Mouse (Mus musculus) liver, postnatal 0 days (tissue): ENCODE results near the gene Gfer. TPM values are rescaled to one million over a fixed set of nuclear protein-coding genes. Genes with fewer than 3 reads are reported as not detected.

Experiments used
- ATAC-seq: fragments of 200-750 bp; cut with Nextera tagmentation; 2 replicates; pipeline ENCODE4 v1.8.0; 2017; ENCODE audit warnings: mild to moderate bottlenecking, moderate library complexity
- DNase-seq: peaks from one replicate; pipeline ENCODE4 v3.0.0-alpha.2; 2016
- H3K27ac ChIP-seq: fragments of 300-500 bp; sonication (generic); 2 replicates; pipeline ENCODE4 v1.5.1; 2014; ENCODE audit warnings: antibody characterized with exemption, moderate library complexity, mild to moderate bottlenecking, low read depth
- H3K27me3 ChIP-seq: fragments of 300-500 bp; sonication (generic); 2 replicates; pipeline ENCODE4 v1.6.1; 2014; ENCODE audit warnings: low read length, control low read depth, mixed read lengths; ENCODE audit not compliant: insufficient read depth
- H3K36me3 ChIP-seq: fragments of 300-500 bp; sonication (generic); replicated peaks from 2 replicates; pipeline ENCODE4 v1.6.1; 2014; ENCODE audit warnings: mild to moderate bottlenecking, control low read depth, low read length, moderate library complexity, mixed read lengths; ENCODE audit not compliant: insufficient read depth
- H3K4me1 ChIP-seq: fragments of 300-500 bp; sonication (generic); 2 replicates; pipeline ENCODE4 v1.6.1; 2014; ENCODE audit warnings: antibody characterized with exemption, mild to moderate bottlenecking, control low read depth; ENCODE audit not compliant: insufficient read depth
- H3K4me2 ChIP-seq: fragments of 300-500 bp; sonication (generic); 2 replicates; pipeline ENCODE4 v1.6.1; 2014; ENCODE audit warnings: low read depth, mild to moderate bottlenecking, low read length, moderate library complexity, mixed read lengths
- H3K4me3 ChIP-seq: fragments of 300-500 bp; sonication (generic); 2 replicates; pipeline ENCODE4 v1.5.1; 2014; ENCODE audit warnings: low read depth, low read length
- H3K9ac ChIP-seq: fragments of 300-500 bp; sonication (generic); replicated peaks from 2 replicates; pipeline ENCODE4 v1.6.1; 2014; ENCODE audit warnings: mild to moderate bottlenecking, moderate library complexity
- H3K9me3 ChIP-seq: fragments of 300-500 bp; sonication (generic); 2 replicates; pipeline ENCODE4 v1.6.1; 2016; ENCODE audit warnings: mild to moderate bottlenecking, control low read depth, low read length, mixed read lengths
- CTCF ChIP-seq: sonication (generic); IDR thresholded peaks from 2 replicates; pipeline ENCODE4 v1.5.1; 2016; ENCODE audit warnings: antibody characterized with exemption, low read depth
- EP300 ChIP-seq: IDR thresholded peaks from 2 replicates; pipeline ENCODE4 v1.6.1; 2016; ENCODE audit warnings: antibody characterized with exemption, low read depth, mild to moderate bottlenecking
- WGBS: fragments of 180-500 bp; shearing (Covaris S2); extraction: QIAGEN DNeasy Blood & Tissue Kit; methylation state at CpG from one replicate; pipeline ENCODE4 v1.1.7; 2014; ENCODE audit not compliant: insufficient replicate concordance; 5-methylcytosine and 5-hydroxymethylcytosine counted together
- polyA plus RNA-seq: library from polyadenylated mRNA; unstranded; fragments of >200 nt; fragmentation: Nextera tagmentation; extraction: Ambion mirVana; gene quantifications from 2 replicates; pipeline ENCODE4 v1.2.1, GENCODE M21; 2015

Gfer gene
- polyA plus RNA-seq, 1 experiment from 2014 or later = 46.5 TPM

GRCm38 (mm10) chr17:24707801-24708425 lies 12.0 kb upstream of the Gfer start:
- WGBS = 1% methylated on average over 24 of the region's 24 CpGs
- Histone ChIP-seq H3K4me3 (peak overlapping the region; percentile 86), H3K9me3 (no peaks in the 10 kb centered on the region), H3K4me1 (peaks cover 14% of the 10 kb centered on the region), H3K36me3 (peaks cover 15% of the 10 kb centered on the region; the same call in 1 of the 2 replicates), H3K27ac (peak overlapping the region; percentile 93), H3K9ac (peak overlapping the region; percentile 82), H3K4me2 (peak overlapping the region; percentile 93), H3K27me3 (no peaks in the 10 kb centered on the region)
- DNase-seq (peak; percentile 63), ATAC-seq (peak; percentile 44)
- TF ChIP-seq EP300 (0 out of 2 replicates have a peak, but pooled peaks have one; percentile 5), CTCF (no peak)

DNA sequence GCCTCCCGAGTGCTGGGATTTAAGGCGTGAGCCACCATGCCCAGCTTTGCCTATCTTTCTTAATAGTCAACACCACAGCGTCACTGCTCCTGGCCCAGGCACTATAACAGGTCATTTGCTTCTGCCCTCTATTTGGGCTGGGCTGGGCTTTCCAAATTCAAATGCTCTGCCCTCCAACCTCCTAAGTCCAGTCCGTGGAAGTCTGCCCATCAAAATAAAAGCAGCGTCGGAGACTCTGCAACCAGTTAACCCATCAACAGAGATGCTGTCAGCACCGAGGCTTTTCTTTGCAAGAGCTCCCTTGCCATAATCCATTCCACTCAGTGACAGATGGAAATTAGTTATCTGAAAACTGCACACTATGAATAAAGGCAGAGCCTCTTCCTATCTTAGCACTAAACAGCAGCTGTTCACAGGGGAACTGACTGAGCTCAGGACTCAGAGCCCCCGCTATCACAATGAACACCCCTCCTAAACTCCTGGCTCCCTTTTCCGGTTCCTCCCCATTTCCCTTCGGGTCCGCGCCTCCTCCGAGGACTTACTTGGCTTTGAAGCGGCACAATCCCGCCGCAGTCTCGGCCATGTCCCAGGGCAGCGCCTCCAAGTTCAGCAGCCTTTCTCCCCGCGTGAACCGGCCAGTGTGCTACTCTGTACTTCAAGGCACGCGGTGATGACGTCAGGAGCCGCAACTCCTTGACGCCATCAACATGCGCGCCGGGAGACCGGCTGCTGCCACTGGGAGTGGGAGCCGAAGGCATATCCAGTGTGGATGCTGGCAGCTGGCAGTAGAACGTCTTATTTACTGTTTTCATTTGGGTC lies 11.2 kb upstream of the Gfer start, which contains the start of gene Tbl3:
Tbl3 (minus strand) TSS at position 679 of the 819 bp plus-strand sequence.
- H3K9ac ChIP-seq = peak within 1 kb of the TSS; percentile 82
- H3K9me3 ChIP-seq = no peaks in the 10 kb centered on the region
- H3K4me2 ChIP-seq = peak within 1 kb of the TSS; percentile 93
- peak within 1 kb of the TSS; percentile 86 for H3K4me3 ChIP-seq
- peak within 1 kb of the TSS; percentile 93 for H3K27ac ChIP-seq
- TF ChIP-seq CTCF (no peak), EP300 (peak; percentile 48; the same call in 1 of the 2 replicates)
- WGBS = 1% methylated on average over 32 of the region's 32 CpGs
- peaks cover 14% of the 10 kb centered on the region for H3K4me1 ChIP-seq
- DNase-seq (peak; percentile 95), ATAC-seq (peak; percentile 92)
- no peaks in the 10 kb centered on the region for H3K27me3 ChIP-seq
- peaks cover 16% of the 10 kb centered on the region; the same call in 1 of the 2 replicates for H3K36me3 ChIP-seq

GRCm38 (mm10) chr17:24705821-24706220 lies 9.9 kb upstream of the Gfer start:
- no peak overlapping the region for H3K9ac ChIP-seq
- no peak overlapping the region for H3K4me3 ChIP-seq
- peaks cover 28% of the 10 kb centered on the region for H3K36me3 ChIP-seq
- DNase-seq (no peak), ATAC-seq (no peak)
- H3K4me2 ChIP-seq = no peak overlapping the region
- TF ChIP-seq EP300 (no peak), CTCF (no peak)
- no peaks in the 10 kb centered on the region for H3K9me3 ChIP-seq
- H3K27me3 ChIP-seq = no peaks in the 10 kb centered on the region
- H3K27ac ChIP-seq = no peak overlapping the region
- WGBS = 93% methylated on average over 3 of the region's 3 CpGs
- H3K4me1 ChIP-seq = peaks cover 14% of the 10 kb centered on the region

DNA sequence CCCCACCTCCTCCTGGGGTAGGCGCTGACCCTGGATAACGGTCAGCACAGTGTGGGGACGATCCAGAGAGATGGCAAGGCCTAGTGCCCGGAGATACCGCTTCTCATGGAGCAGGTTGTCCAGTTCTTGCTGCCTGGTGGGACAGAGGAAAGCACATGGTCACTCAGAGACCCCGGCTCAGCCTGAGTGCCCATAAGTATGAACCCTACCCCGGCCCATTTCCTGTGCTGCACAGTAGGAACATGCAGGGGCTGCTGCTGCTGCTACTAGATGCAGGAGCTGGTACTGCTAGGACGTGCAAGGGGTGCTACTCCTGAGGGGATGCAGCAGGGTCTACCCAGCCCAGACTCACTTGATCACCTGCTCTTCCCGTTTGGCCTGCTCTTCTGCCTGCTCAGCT lies 5.3 kb upstream of the Gfer start:
- Histone ChIP-seq H3K4me2 (no peak overlapping the region), H3K4me1 (peaks cover 13% of the 10 kb centered on the region), H3K27me3 (no peaks in the 10 kb centered on the region), H3K9me3 (no peaks in the 10 kb centered on the region), H3K27ac (no peak overlapping the region), H3K36me3 (peaks cover 39% of the 10 kb centered on the region), H3K4me3 (no peak overlapping the region), H3K9ac (no peak overlapping the region)
- WGBS = 86% methylated on average over 9 of the region's 9 CpGs
- TF ChIP-seq EP300 = no peak
- no peak for TF ChIP-seq CTCF
- DNase-seq = no peak
- ATAC-seq = no peak

DNA sequence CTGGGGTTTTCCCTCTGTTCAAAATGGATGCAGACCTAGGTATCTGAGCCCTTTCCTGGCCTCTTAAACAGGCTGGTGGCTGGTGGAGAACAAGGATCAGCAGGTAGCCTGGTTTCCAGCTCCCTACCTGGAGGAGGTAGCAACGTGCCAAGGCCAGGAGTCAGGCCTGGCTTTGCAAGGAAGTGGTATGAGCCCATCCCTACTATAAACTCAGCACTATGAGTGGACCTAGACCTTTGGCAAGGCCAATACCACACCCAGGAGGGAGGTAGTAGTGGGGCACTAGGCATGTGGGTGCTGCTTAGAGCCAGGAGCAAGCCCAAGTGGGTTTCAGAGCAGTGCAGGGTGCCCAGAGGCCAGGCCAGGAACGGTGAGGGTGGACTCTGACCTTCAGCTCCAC lies 3.5 kb upstream of the Gfer start:
- H3K27ac ChIP-seq = no peak overlapping the region

DNA sequence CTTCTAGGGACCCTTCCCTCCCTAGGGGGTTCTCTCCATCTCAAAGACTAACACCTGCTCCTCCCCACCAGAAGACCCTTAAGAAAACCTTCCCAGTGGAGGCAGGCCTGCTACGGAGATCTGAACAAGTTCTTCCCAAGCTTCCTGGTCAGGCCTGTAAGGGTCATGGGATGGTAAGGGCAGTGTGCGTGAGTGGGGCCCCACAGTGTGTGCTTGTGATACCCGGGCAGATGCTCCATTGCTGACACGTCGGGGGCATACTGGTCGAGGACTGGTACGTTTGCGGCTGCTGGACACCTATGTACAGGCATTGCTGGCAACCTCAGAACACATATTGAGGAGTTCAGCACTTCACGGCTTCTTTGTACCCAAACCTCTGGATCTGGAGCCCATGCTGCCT lies 2.8 kb upstream of the Gfer start:
- H3K9me3 ChIP-seq = no peaks in the 10 kb centered on the region
- no peak overlapping the region for H3K9ac ChIP-seq
- DNase-seq (no peak), ATAC-seq (no peak)
- TF ChIP-seq EP300 (no peak), CTCF (no peak)
- peaks cover 18% of the 10 kb centered on the region for H3K4me1 ChIP-seq
- H3K27me3 ChIP-seq = no peaks in the 10 kb centered on the region
- H3K36me3 ChIP-seq = peaks cover 30% of the 10 kb centered on the region
- no peak overlapping the region for H3K4me3 ChIP-seq
- no peak overlapping the region for H3K4me2 ChIP-seq
- H3K27ac ChIP-seq = no peak overlapping the region
- 71% methylated on average over 9 of the region's 9 CpGs for WGBS

More for the DNA sequence above, 3.5 kb upstream of the Gfer start:
- DNase-seq (no peak), ATAC-seq (no peak)
- Histone ChIP-seq H3K9me3 (no peaks in the 10 kb centered on the region), H3K27me3 (no peaks in the 10 kb centered on the region), H3K36me3 (peaks cover 32% of the 10 kb centered on the region), H3K9ac (no peak overlapping the region), H3K4me3 (no peak overlapping the region), H3K4me2 (no peak overlapping the region), H3K4me1 (peaks cover 18% of the 10 kb centered on the region)
- WGBS = 86% methylated on average over 2 of the region's 2 CpGs
- TF ChIP-seq CTCF (no peak), EP300 (no peak)
